Mouse (Mus musculus) liver, adult 2 months (tissue): ENCODE results near the gene Ywhaq. TPM values are rescaled to one million over a fixed set of nuclear protein-coding genes. Genes with fewer than 3 reads are reported as not detected.
A peak's percentile ranks its signal among the peaks of the same experiment; 100 is the strongest.

Experiments
- DNase-seq: peaks from one replicate; pipeline ENCODE4 v3.0.0-alpha.2; 2011; ENCODE audit warnings: low read depth, low spot score; ENCODE audit errors: extremely low read depth
- H3K27ac ChIP-seq: fragments of 200-500 bp; replicated peaks from 2 replicates; pipeline ENCODE4 v1.5.1; 2012; ENCODE audit warnings: low read depth, mild to moderate bottlenecking, control low read depth, inconsistent platforms, low read length; ENCODE audit not compliant: insufficient read depth
- H3K27me3 ChIP-seq: fragments of 200-500 bp; 2 replicates; pipeline ENCODE4 v1.6.1; 2012; ENCODE audit warnings: mild to moderate bottlenecking, moderate library complexity, low read length, inconsistent platforms; ENCODE audit not compliant: control insufficient read depth, insufficient read depth
- H3K36me3 ChIP-seq: fragments of 200-500 bp; 2 replicates; pipeline ENCODE4 v1.6.1; 2012; ENCODE audit warnings: low read length, inconsistent platforms; ENCODE audit not compliant: control insufficient read depth, insufficient read depth
- H3K4me1 ChIP-seq: fragments of 200-500 bp; 2 replicates; pipeline ENCODE4 v1.6.1; 2011; ENCODE audit warnings: low read length; ENCODE audit not compliant: control insufficient read depth, insufficient read depth
- H3K4me3 ChIP-seq: fragments of 200-500 bp; 2 replicates; pipeline ENCODE4 v1.5.1; 2011; ENCODE audit warnings: low read depth, mild to moderate bottlenecking, control low read depth, low read length, moderate library complexity; ENCODE audit not compliant: insufficient read depth
- H3K79me2 ChIP-seq: fragments of 200-500 bp; 2 replicates; pipeline ENCODE4 v1.6.1; 2012; ENCODE audit warnings: inconsistent platforms, mild to moderate bottlenecking, low read length, moderate library complexity; ENCODE audit not compliant: control insufficient read depth, insufficient read depth
- H3K9ac ChIP-seq: fragments of 200-500 bp; 2 replicates; pipeline ENCODE4 v1.6.1; 2012; ENCODE audit warnings: low read depth, mild to moderate bottlenecking, control low read depth, inconsistent platforms, low read length
- CTCF ChIP-seq: fragments of 200-500 bp; IDR thresholded peaks from 2 replicates; pipeline ENCODE4 v1.5.1; 2011; ENCODE audit warnings: low read depth, low read length, control low read depth
- POLR2A ChIP-seq: fragments of 200-500 bp; IDR thresholded peaks from 2 replicates; pipeline ENCODE4 v1.6.1; 2011; ENCODE audit warnings: low read length, control low read depth; ENCODE audit not compliant: insufficient read depth; ENCODE audit errors: extremely low read depth
- WGBS: fragments of 180-500 bp; shearing (Covaris S2); methylation state at CpG from one replicate; pipeline ENCODE4 v1.1.7; 2018; 5-methylcytosine and 5-hydroxymethylcytosine counted together
- polyA plus RNA-seq: library from polyadenylated mRNA; depleted of rRNA; stranded (reverse); fragments of >200 nt; gene quantifications from 2 replicates; pipeline ENCODE4 v1.2.3, GENCODE M21; 2012
- total RNA-seq: library from RNA; depleted of rRNA; stranded (reverse); fragments of >200 nt; gene quantifications from 2 replicates; pipeline ENCODE4 v1.2.3, GENCODE M21; 2014

Ywhaq gene
- total and polyA plus RNA-seq, 2 experiments = 25.7 to 78.0 TPM

DNA sequence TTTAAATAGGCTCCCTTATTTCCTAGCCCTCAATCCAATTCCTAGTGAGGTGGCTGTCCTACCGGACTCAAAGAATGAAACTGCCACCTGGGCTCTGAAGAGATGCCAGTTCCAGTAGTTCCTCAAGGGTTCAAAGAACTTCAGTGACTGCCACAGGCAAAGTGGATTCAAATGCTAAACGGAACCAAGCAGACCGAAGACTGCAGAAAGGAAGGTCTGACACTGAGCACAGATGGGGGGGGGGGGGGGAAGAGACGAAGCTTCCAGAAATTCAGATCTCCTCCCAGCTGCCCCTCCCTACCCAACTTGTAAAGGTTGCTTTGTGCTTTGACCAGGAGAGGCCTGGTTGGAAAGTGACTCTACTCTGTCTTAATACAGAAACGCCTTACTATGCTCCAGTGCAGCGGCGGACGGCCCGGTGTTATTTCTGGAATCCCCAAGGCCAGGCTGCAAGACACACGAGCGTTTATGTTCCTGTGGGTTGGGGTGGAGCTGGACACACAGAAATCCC is 1.2 kb upstream of the Ywhaq start:
- TF ChIP-seq POLR2A (no peak), CTCF (no peak)
- no peaks in the 10 kb centered on the region for H3K36me3 ChIP-seq
- no peak overlapping the region for H3K9ac ChIP-seq
- H3K4me1 ChIP-seq = peaks cover 13% of the 10 kb centered on the region
- 82% methylated on average over 11 of the region's 11 CpGs for WGBS
- no peak overlapping the region for H3K27ac ChIP-seq
- no peaks in the 10 kb centered on the region for H3K27me3 ChIP-seq
- no peak overlapping the region for H3K4me3 ChIP-seq
- H3K79me2 ChIP-seq = peaks cover 6% of the 10 kb centered on the region; the same call in 1 of the 2 replicates
- no peak for DNase-seq

DNA sequence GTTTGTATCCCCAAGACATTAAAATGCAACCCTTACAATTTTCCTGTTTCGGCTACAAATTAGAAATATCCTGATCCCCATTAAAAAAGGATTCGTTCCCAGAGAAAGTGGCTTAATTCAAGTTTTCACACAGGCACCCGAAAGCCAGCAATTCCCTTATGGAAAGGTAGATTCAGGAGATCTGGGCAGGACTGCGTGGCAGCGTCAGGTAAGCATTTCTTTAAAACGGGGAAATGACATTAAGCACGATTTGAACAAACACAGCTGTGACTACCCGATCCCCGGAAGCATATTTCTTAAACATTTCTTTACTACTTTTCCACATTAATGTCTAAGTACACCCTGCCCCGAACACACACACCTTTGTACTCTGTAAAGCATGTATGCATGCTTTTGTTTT is 646 bp upstream of the Ywhaq start:
- no peak overlapping the region for H3K9ac ChIP-seq
- H3K36me3 ChIP-seq = 0 out of 2 replicates have a peak, but pooled peaks cover under 1% of the 10 kb centered on the region
- DNase-seq = no peak
- H3K4me1 ChIP-seq = peaks cover 13% of the 10 kb centered on the region
- H3K27me3 ChIP-seq = no peaks in the 10 kb centered on the region
- TF ChIP-seq POLR2A (no peak), CTCF (no peak)
- peaks cover 6% of the 10 kb centered on the region; the same call in 1 of the 2 replicates for H3K79me2 ChIP-seq
- peak overlapping the region; percentile 69; the same call in 1 of the 2 replicates for H3K4me3 ChIP-seq
- H3K27ac ChIP-seq = no peak overlapping the region
- 14% methylated on average over 10 of the region's 10 CpGs for WGBS

DNA sequence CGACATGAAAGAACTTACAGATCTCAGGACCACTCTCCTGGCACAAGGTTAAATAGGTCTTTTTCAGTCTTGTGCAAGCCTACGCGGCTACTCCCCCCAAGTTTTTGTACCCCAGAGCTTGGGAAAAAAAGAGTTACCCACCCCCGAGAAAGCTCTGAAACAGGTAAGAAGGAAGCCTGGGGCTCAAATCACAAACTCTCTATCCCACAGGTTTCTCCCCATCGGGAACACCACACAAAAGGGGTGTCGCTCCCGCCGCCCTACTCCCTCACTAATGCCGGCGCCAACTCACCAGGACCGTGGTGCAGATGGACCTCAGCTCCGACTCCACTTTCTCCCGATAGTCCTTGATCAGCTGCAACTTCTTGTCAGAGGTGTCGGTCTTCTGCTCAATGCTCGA is 931 bp downstream of the Ywhaq start:
- Histone ChIP-seq H3K4me3 (peak overlapping the region; percentile 66), H3K79me2 (peaks cover 13% of the 10 kb centered on the region; the same call in 1 of the 2 replicates), H3K27ac (peak overlapping the region; percentile 31), H3K4me1 (peaks cover 13% of the 10 kb centered on the region), H3K36me3 (peaks cover 11% of the 10 kb centered on the region), H3K9ac (peak overlapping the region; percentile 66), H3K27me3 (no peaks in the 10 kb centered on the region)
- DNase-seq = no peak
- WGBS = 2% methylated on average over 15 of the region's 15 CpGs
- TF ChIP-seq POLR2A (no peak), CTCF (no peak)

DNA sequence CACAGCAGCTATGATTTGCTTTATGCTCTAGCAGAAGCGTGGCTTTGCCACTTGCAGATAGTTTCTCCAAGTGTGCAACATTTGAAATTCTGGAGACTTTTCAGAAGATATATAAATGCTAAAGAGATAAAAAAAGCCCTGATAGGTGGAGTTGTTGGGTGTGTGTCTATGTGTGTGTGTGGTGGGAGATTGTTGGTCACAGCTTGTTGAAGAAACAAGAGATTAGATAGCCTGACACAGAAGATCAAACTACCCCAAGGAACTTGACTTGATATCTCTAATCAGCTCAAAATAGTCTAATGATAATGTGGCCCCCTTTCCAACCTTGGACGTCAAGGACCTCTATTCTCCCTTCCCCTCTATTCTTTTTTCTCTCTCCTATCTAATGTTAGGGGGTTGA is 6.8 kb downstream of the Ywhaq start:
- H3K36me3 ChIP-seq = peaks cover 25% of the 10 kb centered on the region

DNA sequence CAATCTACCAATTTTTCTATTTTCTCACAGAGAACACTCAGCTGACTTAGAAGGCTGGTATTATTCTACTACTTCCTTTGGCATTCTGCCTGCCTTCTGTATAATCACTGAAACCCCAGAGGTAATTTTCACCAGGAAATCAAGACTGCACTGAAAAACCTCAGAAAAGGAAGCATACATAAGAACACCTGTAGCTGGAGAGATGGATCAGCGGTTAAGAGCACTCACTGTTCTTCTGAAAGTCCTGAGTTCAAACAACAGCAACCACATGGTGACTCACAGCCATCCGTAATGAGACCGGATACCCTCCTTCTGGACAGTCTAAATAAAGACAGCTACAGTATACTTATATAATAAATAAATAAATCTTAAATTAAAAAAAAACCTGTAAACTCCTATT is 7.8 kb downstream of the Ywhaq start:
- peaks cover 25% of the 10 kb centered on the region for H3K36me3 ChIP-seq
- H3K27ac ChIP-seq = no peak overlapping the region
- H3K79me2 ChIP-seq = peaks cover 27% of the 10 kb centered on the region
- no peak for DNase-seq
- TF ChIP-seq POLR2A (no peak), CTCF (no peak)
- 94% methylated on average over 3 of the region's 3 CpGs for WGBS
- H3K4me3 ChIP-seq = no peak overlapping the region
- no peak overlapping the region for H3K9ac ChIP-seq
- H3K27me3 ChIP-seq = no peaks in the 10 kb centered on the region
- H3K4me1 ChIP-seq = no peaks in the 10 kb centered on the region

More for the DNA sequence above, 6.8 kb downstream of the Ywhaq start:
- TF ChIP-seq CTCF = no peak
- no peak for TF ChIP-seq POLR2A
- Histone ChIP-seq H3K27ac (no peak overlapping the region), H3K79me2 (peaks cover 27% of the 10 kb centered on the region), H3K9ac (no peak overlapping the region), H3K4me3 (no peak overlapping the region), H3K4me1 (0 out of 2 replicates have a peak, but pooled peaks cover 4% of the 10 kb centered on the region), H3K27me3 (no peaks in the 10 kb centered on the region)
- 89% methylated on average over 2 of the region's 2 CpGs for WGBS
- no peak for DNase-seq

DNA sequence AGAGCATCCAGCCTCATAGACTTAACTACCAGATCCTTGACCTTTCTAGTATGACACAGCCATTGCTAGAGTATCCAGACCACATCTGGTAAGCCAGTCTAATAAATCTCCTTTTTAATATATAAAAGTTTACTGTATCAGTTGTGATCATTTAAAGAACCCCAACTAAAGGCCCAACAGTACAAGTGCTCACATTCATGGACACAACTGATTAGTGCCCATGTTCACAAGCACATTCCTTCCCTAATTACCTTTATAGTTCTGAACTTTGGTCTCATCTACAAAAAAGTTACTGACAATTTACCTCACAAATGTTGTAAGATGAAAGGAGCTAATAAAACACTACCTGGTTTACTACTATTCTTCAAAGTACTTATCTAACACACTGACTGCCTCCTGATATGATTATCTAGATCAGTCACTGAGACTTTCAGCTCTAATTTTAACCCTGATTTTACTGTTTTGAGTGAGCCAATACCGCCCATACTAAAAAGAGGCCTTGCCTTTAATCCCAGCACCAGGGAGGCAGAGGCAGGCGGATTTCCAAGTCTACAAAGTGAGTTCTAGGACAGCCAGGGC is 8.6 kb downstream of the Ywhaq start:
- no peak overlapping the region for H3K27ac ChIP-seq
- H3K4me3 ChIP-seq = no peak overlapping the region
- no peak for TF ChIP-seq POLR2A
- TF ChIP-seq CTCF = no peak
- no peaks in the 10 kb centered on the region for H3K27me3 ChIP-seq
- H3K4me1 ChIP-seq = no peaks in the 10 kb centered on the region
- peaks cover 25% of the 10 kb centered on the region for H3K79me2 ChIP-seq
- H3K9ac ChIP-seq = no peak overlapping the region
- 95% methylated on average over 2 of the region's 2 CpGs for WGBS
- no peak for DNase-seq
- peaks cover 25% of the 10 kb centered on the region for H3K36me3 ChIP-seq
